37 mouse cellular contexts compared by ENCODE assay signal in the genomic region with DNA sequence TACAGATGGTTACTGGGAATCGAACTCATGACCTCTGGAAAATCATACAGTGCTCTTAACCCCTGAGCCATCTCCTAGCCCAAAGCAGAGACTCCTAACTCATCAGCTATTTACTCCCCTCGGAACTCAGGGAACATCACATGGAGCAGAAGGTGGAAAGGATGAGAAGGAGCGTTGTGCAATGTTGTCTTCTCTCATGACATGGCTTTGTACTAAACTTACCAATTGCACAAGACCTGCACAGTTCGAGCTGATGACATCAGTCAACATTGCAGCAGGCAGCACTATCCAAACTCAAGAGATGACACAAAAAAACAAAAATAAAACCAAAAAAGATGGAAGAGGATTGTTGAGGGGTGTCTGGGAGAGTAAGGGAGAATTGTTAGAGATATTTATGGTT. TPM values are rescaled to one million over a fixed set of nuclear protein-coding genes. Genes with fewer than 3 reads are reported as not detected.
DNase-seq lines count a peak whose midpoint lies in the region; ATAC-seq and TF ChIP-seq lines count a peak whose summit lies in the region.
"Had no signal": no experiment of that assay in that cellular context is flagged by ENCODE, and none has a peak within 500 bp of the region (broad histone marks: within the 10 kb centered on the region; RNA-seq: fewer than 3 reads in every experiment).

No protein-coding gene starts in this region.

- intact Hi-C loops in gastrocnemius, postnatal 36 days (cut with DNase I): no loop called here

- no peak overlapping the region for H3K4me3 ChIP-seq in liver, adult 2 months (ENCODE audit: insufficient read depth, low read depth, low read length)
- no peak overlapping the region for H3K4me3 ChIP-seq in bone marrow macrophage, adult 2 months (ENCODE audit: insufficient read depth, low read length)
- H3K4me3 ChIP-seq: embryonic facial prominence, embryonic 13.5 days; forebrain, embryonic 10.5 days; forebrain, embryonic 15.5 days; hindbrain, embryonic 13.5 days; limb, embryonic 13.5 days; lung, embryonic 15.5 days; midbrain, embryonic 10.5 days; neural tube, embryonic 12.5 days had no signal

- no peak for TF ChIP-seq CTCF in liver, adult 2 months (IDR thresholded peaks at IDR 0.05; ENCODE audit: low read depth, low read length)
- TF ChIP-seq CTCF in bone marrow macrophage, adult 2 months (IDR thresholded peaks at IDR 0.05; ENCODE audit: low read depth, low read length): no peak

- ATAC-seq in megakaryocyte, adult 5-6 weeks (ENCODE audit: poor library complexity, severe bottlenecking): peak; percentile 56
- ATAC-seq: forebrain, embryonic 15.5 days; intestine, embryonic 16.5 days; midbrain, embryonic 16.5 days had no signal

- no peaks in the 10 kb centered on the region for H3K79me2 ChIP-seq in liver, adult 2 months (ENCODE audit: control insufficient read depth, insufficient read depth, low read length)

- peaks cover 4% of the 10 kb centered on the region for H3K4me1 ChIP-seq in liver, adult 2 months (ENCODE audit: control insufficient read depth, insufficient read depth, low read length)
- H3K4me1 ChIP-seq in bone marrow macrophage, adult 2 months (ENCODE audit: control insufficient read depth, insufficient read depth, low read length): peaks cover 36% of the 10 kb centered on the region
- H3K4me1 ChIP-seq: forebrain, embryonic 15.5 days; limb, embryonic 13.5 days; neural tube, embryonic 12.5 days had no signal

- DNase-seq in liver, adult 2 months (ENCODE audit: extremely low read depth, low read depth, low spot score): peak; percentile 99
- DNase-seq in liver (no peak), 416B (ENCODE audit: low read depth) (peak; percentile 46)
- no peak for DNase-seq in cerebellum, adult 11-12 months
- DNase-seq in gastrocnemius, postnatal 36 days: no peak
- DNase-seq: adrenal gland, adult 8-10 months; cerebellum, adult 9-11 months; gastrocnemius, postnatal 25 days; heart, postnatal 36 days; kidney, adult 8-10 months; kidney, postnatal 4 days; right cerebral cortex, adult 18-20 months; spleen, adult 18-20 months; thymus, postnatal 14 days had no signal

- H3K27ac ChIP-seq in liver, adult 2 months (replicated peaks; ENCODE audit: insufficient read depth, low read depth, low read length): peak overlapping the region; percentile 58
- H3K27ac ChIP-seq in bone marrow macrophage, adult 2 months (ENCODE audit: insufficient read depth, low read depth, low read length): peak overlapping the region; percentile 30
- H3K27ac ChIP-seq: embryonic facial prominence, embryonic 13.5 days; forebrain, embryonic 10.5 days; forebrain, embryonic 15.5 days; hindbrain, embryonic 13.5 days; kidney, postnatal 0 days; limb, embryonic 13.5 days; lung, embryonic 15.5 days; macrophage; midbrain, embryonic 10.5 days; neural tube, embryonic 12.5 days had no signal

- H3K9ac ChIP-seq in liver, adult 2 months (ENCODE audit: low read depth, low read length): no peak overlapping the region
- H3K9ac ChIP-seq: embryonic facial prominence, embryonic 13.5 days; forebrain, embryonic 15.5 days; hindbrain, embryonic 13.5 days; limb, embryonic 13.5 days; lung, embryonic 15.5 days; neural tube, embryonic 12.5 days had no signal

- H3K36me3 ChIP-seq in liver, adult 2 months (ENCODE audit: control insufficient read depth, insufficient read depth, low read length): no peaks in the 10 kb centered on the region
- H3K36me3 ChIP-seq: embryonic facial prominence, embryonic 13.5 days; forebrain, embryonic 10.5 days; forebrain, embryonic 15.5 days; G1E; hindbrain, embryonic 13.5 days; limb, embryonic 13.5 days; lung, embryonic 15.5 days; midbrain, embryonic 10.5 days; neural tube, embryonic 12.5 days had no signal

- TF ChIP-seq POLR2A in liver, adult 2 months (IDR thresholded peaks at IDR 0.05; ENCODE audit: extremely low read depth, insufficient read depth, low read length): no peak
- no peak for TF ChIP-seq POLR2A in bone marrow macrophage, adult 2 months (IDR thresholded peaks at IDR 0.05; ENCODE audit: borderline replicate concordance, low read depth, low read length)

- 25% methylated on average over 4 of the region's 4 CpGs for WGBS in liver, adult 2 months

- H3K27me3 ChIP-seq in liver, adult 2 months (ENCODE audit: control insufficient read depth, insufficient read depth, low read length): no peaks in the 10 kb centered on the region
- H3K27me3 ChIP-seq: embryonic facial prominence, embryonic 13.5 days; forebrain, embryonic 15.5 days; limb, embryonic 13.5 days; lung, embryonic 15.5 days had no signal

RNA-seq across cellular contexts. Expression of gene Mymx, which starts 6.5 kb away (rescaled TPM):
- not detected in 2 replicates for total RNA-seq in liver, adult 2 months (2014; rRNA removed)
- polyA plus RNA-seq in liver, adult 2 months (2012; rRNA removed): not detected in 2 replicates
- not detected in 2 replicates for polyA plus RNA-seq in bone marrow macrophage, adult 2 months (2012; ENCODE audit: insufficient read depth, insufficient read length, missing spikeins)
- not detected in 2 replicates for total RNA-seq in megakaryocyte, adult 5-6 weeks (2015)
- total RNA-seq in megakaryocyte, adult 5-6 weeks (2017): not detected in 2 replicates
- 1 to 10 TPM in 1 of 2 experiments, under 1 TPM in 1; 0.33 to 1.2 TPM for total RNA-seq in gastrocnemius, postnatal 36 days (2021)
- total RNA-seq: common myeloid progenitor, adult 5-6 weeks; G1E; gastrocnemius, adult 18-20 months; heart, postnatal 36 days; layer of hippocampus, adult 8-10 months; layer of hippocampus, postnatal 25 days; left cerebral cortex, adult 8-10 months; left cerebral cortex, postnatal 36 days had no signal
- polyA plus RNA-seq: forebrain, embryonic 15.5 days; frontal cortex, adult 2 months; G1E; heart, embryonic 14.5 days; macrophage; midbrain, embryonic 16.5 days had no signal

RNA-seq across cellular contexts. Expression of gene Slc29a1, which starts 9.0 kb away (rescaled TPM):
- total RNA-seq in liver, adult 2 months (2014; rRNA removed): 220 and 240 TPM in 2 replicates
- 618 and 693 TPM in 2 replicates for polyA plus RNA-seq in liver, adult 2 months (2012; rRNA removed)
- polyA plus RNA-seq in bone marrow macrophage, adult 2 months (2012; ENCODE audit: insufficient read depth, insufficient read length, missing spikeins): 88.6 and 93.9 TPM in 2 replicates
- total RNA-seq in megakaryocyte, adult 5-6 weeks (2015): 23.8 and 31.2 TPM in 2 replicates
- total RNA-seq in megakaryocyte, adult 5-6 weeks (2017): 22.9 and 32.6 TPM in 2 replicates
- 10 to 100 TPM; 30.3 to 35.8 TPM for total RNA-seq in gastrocnemius, postnatal 36 days (2021)

RNA-seq across cellular contexts. Expression of gene Hsp90ab1, which starts 35.3 kb away (rescaled TPM):
- total RNA-seq in liver, adult 2 months (2014; rRNA removed): 248 and 362 TPM in 2 replicates
- polyA plus RNA-seq in liver, adult 2 months (2012; rRNA removed): 226 and 272 TPM in 2 replicates
- 586 and 617 TPM in 2 replicates for polyA plus RNA-seq in bone marrow macrophage, adult 2 months (2012; ENCODE audit: insufficient read depth, insufficient read length, missing spikeins)
- 448 and 487 TPM in 2 replicates for total RNA-seq in megakaryocyte, adult 5-6 weeks (2015)
- total RNA-seq in megakaryocyte, adult 5-6 weeks (2017): 829 and 973 TPM in 2 replicates
- total RNA-seq in gastrocnemius, postnatal 36 days (2021): 100 to 1,000 TPM; 866 to 924 TPM

RNA-seq across cellular contexts. Expression of gene Slc35b2, which starts 44.7 kb away (rescaled TPM):
- 43.0 and 45.9 TPM in 2 replicates for total RNA-seq in liver, adult 2 months (2014; rRNA removed)
- 69.7 and 73.0 TPM in 2 replicates for polyA plus RNA-seq in liver, adult 2 months (2012; rRNA removed)
- 73.7 and 83.1 TPM in 2 replicates for polyA plus RNA-seq in bone marrow macrophage, adult 2 months (2012; ENCODE audit: insufficient read depth, insufficient read length, missing spikeins)
- total RNA-seq in megakaryocyte, adult 5-6 weeks (2015): 33.7 and 44.9 TPM in 2 replicates
- total RNA-seq in megakaryocyte, adult 5-6 weeks (2017): 48.2 and 52.2 TPM in 2 replicates
- total RNA-seq in gastrocnemius, postnatal 36 days (2021): 10 to 100 TPM; 17.3 to 21.4 TPM

RNA-seq across cellular contexts. Expression of gene Capn11, which starts 50.7 kb away (rescaled TPM):
- total RNA-seq in liver, adult 2 months (2014; rRNA removed): 0.13 TPM in 1 of 2 replicates, not detected in the other
- polyA plus RNA-seq in liver, adult 2 months (2012; rRNA removed): 0.02 TPM in 1 of 2 replicates, not detected in the other
- 1.5 and 1.7 TPM in 2 replicates for polyA plus RNA-seq in bone marrow macrophage, adult 2 months (2012; ENCODE audit: insufficient read depth, insufficient read length, missing spikeins)
- total RNA-seq in megakaryocyte, adult 5-6 weeks (2015): 0.67 TPM in 1 of 2 replicates, not detected in the other
- total RNA-seq in megakaryocyte, adult 5-6 weeks (2017): not detected in 2 replicates
- total RNA-seq in gastrocnemius, postnatal 36 days (2021): under 1 TPM; 0.10 to 0.27 TPM
- total RNA-seq: G1E; heart, postnatal 36 days had no signal
- polyA plus RNA-seq: G1E; kidney, postnatal 0 days had no signal

Comparison
In these comparisons a context has a peak if more than half of its experiments do, and no peak if none do; other contexts are left out.
1. DNase-seq: peak in liver, adult 2 months (single experiment) and 416B (single experiment); none in liver (single experiment), cerebellum, adult 11-12 months (single experiment) and gastrocnemius, postnatal 36 days (0 of 2).